In the genomic region with DNA sequence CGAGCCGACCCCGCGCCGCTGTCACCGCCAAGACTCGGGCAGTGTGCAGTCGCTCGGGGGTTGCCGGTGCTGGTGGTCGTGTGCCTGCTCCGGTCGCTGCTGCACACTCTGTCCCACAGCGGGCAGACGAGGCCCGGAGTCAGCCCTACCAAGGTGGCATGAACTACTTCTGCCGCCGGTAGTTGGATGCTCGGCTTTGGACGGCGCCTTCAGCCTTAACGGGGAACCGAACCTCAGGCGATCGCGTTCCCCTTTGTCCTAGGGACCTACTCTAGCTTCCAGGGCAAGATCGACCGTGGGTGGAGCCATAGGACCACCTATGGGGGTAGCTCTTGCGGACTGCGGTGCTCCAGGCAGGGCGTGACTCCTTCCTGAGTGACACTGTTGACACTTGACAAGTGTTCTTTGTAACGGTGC, we compare ENCODE assay signal across 8 mouse cellular contexts. TPM values are rescaled to one million over a fixed set of nuclear protein-coding genes. Genes with fewer than 3 reads are reported as not detected.
A peak's percentile ranks its signal among the peaks of the same experiment; 100 is the strongest.
DNase-seq lines count a peak whose midpoint lies in the region; ATAC-seq and TF ChIP-seq lines count a peak whose summit lies in the region.

No protein-coding gene starts in this region.

- under 1% methylated on average over 32 of the region's 32 CpGs for WGBS in lung, adult 2 months
- 0% methylated on average over 32 of the region's 32 CpGs for WGBS in macrophage (ENCODE audit: missing documents)
- WGBS in stomach, embryonic 14.5 days = under 1% methylated on average over 32 of the region's 32 CpGs

- H3K79me2 ChIP-seq in macrophage (ENCODE audit: inconsistent target) = peaks cover 48% of the 10 kb centered on the region

- TF ChIP-seq CTCF in lung, adult 2 months (IDR thresholded peaks at IDR 0.05; ENCODE audit: insufficient read depth, low read length) = no peak

- peak; percentile 14 to 49; a peak in 2 of 4 replicates for ATAC-seq in hematopoietic stem cell, adult 5-6 weeks (replicated peaks in 1 of 2; ENCODE audit: insufficient read depth in 1 of 2, low FRiP score in 2 of 2, low TSS enrichment in 1 of 2, low read depth in 1 of 2, poor library complexity in 2 of 2, severe bottlenecking in 2 of 2)
- ATAC-seq in stomach, embryonic 14.5 days (ENCODE audit: insufficient number of reproducible peaks, insufficient read depth, low FRiP score, low read depth) = peak; percentile 51

- H3K9me3 ChIP-seq in stomach, embryonic 14.5 days (ENCODE audit: control insufficient read depth, low read depth, low read length) = no peaks in the 10 kb centered on the region

- peak overlapping the region; percentile 65 for H3K4me3 ChIP-seq in lung, adult 2 months (replicated peaks; ENCODE audit: extremely low read depth, low read depth, low read length)
- H3K4me3 ChIP-seq in macrophage (ENCODE audit: inconsistent target) = peak overlapping the region; percentile 72
- peak overlapping the region; percentile 76 for H3K4me3 ChIP-seq in stomach, embryonic 14.5 days (ENCODE audit: low read depth, low read length)

- peaks cover 7% of the 10 kb centered on the region; the same call in 1 of the 2 replicates for H3K4me1 ChIP-seq in lung, adult 2 months (ENCODE audit: control insufficient read depth, insufficient read depth, low read length)
- 0 out of 2 replicates have a peak, but pooled peaks cover 5% of the 10 kb centered on the region for H3K4me1 ChIP-seq in stomach, embryonic 14.5 days (ENCODE audit: control insufficient read depth, insufficient read depth, low read length)

- H3K27me3 ChIP-seq in stomach, embryonic 14.5 days (ENCODE audit: control insufficient read depth, insufficient read depth, low read length) = no peaks in the 10 kb centered on the region

- H3K27ac ChIP-seq in macrophage = peak overlapping the region; percentile 40
- no peak overlapping the region for H3K27ac ChIP-seq in stomach, embryonic 14.5 days (ENCODE audit: low read length)

- H3K4me2 ChIP-seq in stomach, embryonic 14.5 days (replicated peaks; ENCODE audit: low read depth, low read length) = peak overlapping the region; percentile 92

- H3K9ac ChIP-seq in stomach, embryonic 14.5 days (replicated peaks; ENCODE audit: low read depth, low read length) = peak overlapping the region; percentile 37

- no peak for DNase-seq in lung, adult 2 months
- DNase-seq in lung, postnatal 25 days (ENCODE audit: low spot score) = no peak
- DNase-seq in c-Kit-positive CD71-positive TER-119-negative erythroid progenitor cells, embryonic 14.5 days (ENCODE audit: low read depth) = peak; percentile 19
- no peak for DNase-seq in urinary bladder, adult 2 months (ENCODE audit: low spot score)
- DNase-seq in ovary, postnatal 36 days (ENCODE audit: low spot score) = no peak

- H3K36me3 ChIP-seq in macrophage (ENCODE audit: inconsistent target) = no peaks in the 10 kb centered on the region
- H3K36me3 ChIP-seq in stomach, embryonic 14.5 days (ENCODE audit: control insufficient read depth, insufficient read depth, low read length) = no peaks in the 10 kb centered on the region

- no peak for TF ChIP-seq POLR2A in lung, adult 2 months (IDR thresholded peaks at IDR 0.05; ENCODE audit: borderline replicate concordance, extremely low read depth, low read depth, low read length)

RNA-seq across cellular contexts. Expression of a gene that starts 0.4 kb away (rescaled TPM):
- 0.19 and 0.37 TPM in 2 replicates for polyA plus RNA-seq in lung, adult 2 months (2012; rRNA removed)
- total RNA-seq in hematopoietic stem cell, adult 5-6 weeks (2017) = 16.1 and 19.9 TPM in 2 replicates
- total RNA-seq in macrophage (2018; cell fraction: chromatin; rRNA removed) = 1 to 10 TPM in 11 of 26 experiments, under 1 TPM in 8, not detected in 7; 0.21 to 9.8 (median 1.5) TPM
- 1 to 10 TPM in 3 of 26 experiments, under 1 TPM in 23; 0.14 to 1.6 (median 0.44) TPM for total RNA-seq in macrophage (2018; cell fraction: cytosol; rRNA removed)
- total RNA-seq in macrophage (2018; cell fraction: nucleus; rRNA removed) = 1 to 10 TPM in 9 of 26 experiments, under 1 TPM in 10, not detected in 7; 0.18 to 3.4 (median 0.80) TPM
- polyA plus RNA-seq in macrophage (2018) = 0.19 to 1.0 TPM (median 0.50 TPM) in 3 replicates
- 10.3 and 11.4 TPM in 2 replicates for polyA plus RNA-seq in stomach, embryonic 14.5 days (2014; fragmentation: Nextera tagmentation; extraction: Ambion mirVana)
- polyA plus RNA-seq in urinary bladder, adult 2 months (2012; rRNA removed) = 0.37 and 0.56 TPM in 2 replicates
